Mouse (Mus musculus) heart, adult 2 months (tissue): ENCODE data around the gene U2af1l4.

ENCODE experiments used
- CTCF ChIP-seq: fragments of 200-600 bp; IDR thresholded peaks from 2 replicates; pipeline ENCODE4 v1.8.1; 2022; ENCODE audit warnings: antibody characterized with exemption, mild to moderate bottlenecking, moderate library complexity
- POLR2A ChIP-seq: fragments of 200-500 bp; IDR thresholded peaks from 2 replicates; pipeline ENCODE4 v1.6.1; 2011; ENCODE audit warnings: mild to moderate bottlenecking, low read depth, low read length, control low read depth; ENCODE audit not compliant: insufficient read depth

DNA sequence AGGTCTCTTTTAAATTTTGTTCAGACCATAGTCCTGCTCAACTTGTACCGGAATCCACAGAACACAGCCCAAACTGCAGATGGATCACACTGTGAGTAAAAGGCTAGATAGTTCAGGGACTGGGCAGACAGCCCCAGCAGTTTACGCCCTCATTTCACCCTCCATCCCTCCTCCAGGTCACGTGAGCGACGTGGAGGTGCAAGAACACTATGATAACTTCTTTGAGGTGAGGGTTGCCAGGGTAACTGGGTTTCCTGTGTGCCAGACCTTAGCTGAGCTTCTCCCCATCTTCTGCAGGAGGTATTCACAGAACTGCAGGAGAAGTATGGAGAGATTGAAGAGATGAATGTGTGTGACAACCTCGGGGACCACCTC is 792 bp downstream of the U2af1l4 start:
- TF ChIP-seq POLR2A: no peak
- TF ChIP-seq CTCF: no peak
